Mouse (Mus musculus): Measurements from ENCODE around the gene Epb41.

GRCm38 (mm10) chr4:131883571-131883970, 191.6 kb downstream of the Epb41 start:
- TF ChIP-seq CTCF (IDR thresholded peaks at IDR 0.05; ENCODE audit: extremely low read depth, insufficient read depth, insufficient read length, insufficient replicate concordance) (no peak), POLR2A (IDR thresholded peaks at IDR 0.05; ENCODE audit: low read depth, low read length) (no peak)
